Mouse (Mus musculus): ENCODE results near the gene Eva1c.

GRCm38 (mm10) chr16:90812086-90812485, 14.4 kb upstream of the Eva1c start:
- no peak for TF ChIP-seq POLR2A (IDR thresholded peaks at IDR 0.05; ENCODE audit: borderline replicate concordance, extremely low read depth, insufficient read depth, insufficient read length, poor library complexity, severe bottlenecking)
- TF ChIP-seq CTCF (IDR thresholded peaks at IDR 0.05; ENCODE audit: borderline replicate concordance, extremely low read depth, insufficient read depth, insufficient read length) = no peak

Data from brain, embryonic 14.5 days (tissue).